Mouse (Mus musculus): ENCODE data around the gene Umodl1.

Umodl1 gene

GRCm38 (mm10) chr17:31002613-31003012, 48.2 kb downstream of the Umodl1 start:
- no peak for DNase-seq

DNA sequence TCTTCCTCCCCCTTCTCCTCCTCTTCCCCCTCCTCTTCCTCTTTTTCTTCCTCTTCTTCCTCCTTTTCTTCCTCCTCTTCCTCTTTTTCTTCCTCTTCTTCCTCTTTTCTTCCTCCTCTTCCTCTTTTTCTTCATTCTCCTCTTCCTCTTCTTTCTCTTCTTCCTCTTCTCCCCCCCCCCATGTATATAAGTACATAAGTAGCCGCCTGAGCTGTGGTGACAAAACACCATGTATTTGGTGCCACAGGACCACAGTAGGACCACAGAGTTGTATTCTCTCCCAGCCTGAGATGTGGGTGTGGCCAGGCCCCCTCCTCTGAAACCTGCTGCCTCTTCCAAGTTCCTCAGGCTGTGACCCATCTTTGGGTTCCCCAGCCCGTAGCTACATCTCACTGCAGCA, 50.8 kb downstream of the Umodl1 start:
- no peak for DNase-seq

- no peak for DNase-seq
These were observed 52.9 kb downstream of the Umodl1 start for GRCm38 (mm10) chr17:31007357-31007756.

DNA sequence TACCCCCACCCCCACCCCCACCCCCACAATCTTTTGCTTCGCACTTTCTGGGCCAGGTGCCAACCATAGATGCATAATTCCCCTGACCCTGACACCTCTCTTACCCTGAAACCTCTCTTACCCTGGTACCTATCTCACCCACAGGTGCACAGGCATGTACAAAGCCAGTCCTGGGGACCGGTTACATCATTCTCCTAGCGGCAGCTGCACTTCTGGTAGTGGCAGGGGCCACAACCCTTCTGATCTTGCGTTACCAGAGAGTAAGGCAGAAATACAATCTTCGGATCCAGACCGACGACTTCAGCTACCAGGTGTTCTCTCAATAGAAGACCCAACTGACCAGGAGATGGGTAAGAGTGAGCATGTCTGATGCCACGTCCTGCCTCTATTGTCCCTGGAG, 54.0 kb downstream of the Umodl1 start:
- DNase-seq = no peak

DNA sequence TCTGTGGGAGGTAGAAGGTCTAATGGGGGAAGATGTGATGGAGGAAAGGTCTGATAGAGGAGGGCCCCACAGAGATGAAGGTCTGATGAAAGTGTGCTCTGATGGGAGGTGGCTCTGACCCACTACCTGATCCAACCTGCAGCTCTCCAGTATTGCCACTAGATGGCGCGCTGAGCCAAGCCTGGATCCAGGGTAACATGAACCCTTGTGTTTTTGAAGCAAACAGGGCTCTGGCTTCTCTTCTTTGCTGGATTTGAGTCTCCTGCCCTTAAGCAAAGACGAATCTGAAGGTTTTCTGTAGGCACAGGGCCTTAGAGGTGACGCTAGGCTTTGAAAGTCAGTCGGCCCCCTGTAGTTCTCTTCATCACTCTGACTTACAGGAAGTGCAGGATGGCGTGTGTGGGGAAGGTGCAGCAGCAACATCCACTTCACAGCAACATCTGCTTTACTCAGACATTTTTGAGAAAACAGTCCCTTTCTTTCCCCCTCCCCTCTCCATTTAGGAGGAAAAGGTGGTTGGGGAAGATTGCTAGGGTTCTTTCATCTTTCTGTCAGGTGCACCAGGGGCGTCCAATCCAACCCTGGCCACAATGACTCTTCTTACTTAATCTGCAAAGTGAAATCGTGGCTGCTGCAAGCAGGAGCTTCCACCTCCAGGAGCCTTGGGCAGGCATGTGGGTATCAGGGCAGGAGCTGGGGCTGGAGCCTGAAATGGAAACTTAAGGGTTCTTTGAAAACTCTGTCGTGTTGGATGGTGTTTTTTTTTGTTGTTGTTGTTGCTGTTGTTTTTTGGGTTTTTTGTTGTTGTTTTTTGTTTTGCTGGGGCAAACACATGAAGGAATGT, 57.3 kb downstream of the Umodl1 start:
- no peak for DNase-seq

GRCm38 (mm10) chr17:31018267-31018666, 63.8 kb downstream of the Umodl1 start:
- no peak for DNase-seq

- peak; percentile 45 for DNase-seq
These were observed 65.1 kb downstream of the Umodl1 start for GRCm38 (mm10) chr17:31019505-31019904.

DNA sequence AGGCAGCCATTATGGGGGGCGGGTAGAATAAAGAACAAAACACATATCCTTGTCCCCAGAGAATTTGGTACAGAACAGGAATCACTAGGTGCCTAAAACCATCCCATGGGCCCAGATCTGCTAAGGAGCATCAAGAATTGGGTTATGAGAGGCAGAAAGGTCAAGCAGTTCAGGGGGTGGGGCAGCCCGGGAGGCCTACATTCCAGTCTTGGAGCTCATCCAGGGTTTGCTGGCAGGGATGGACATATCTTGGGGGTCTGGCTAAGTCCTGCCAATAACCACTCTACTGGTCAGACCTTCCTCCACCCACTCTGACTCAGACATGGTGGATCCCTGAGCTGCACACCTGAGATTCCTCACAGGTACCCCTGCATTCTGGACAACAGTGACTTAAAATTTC, 65.6 kb downstream of the Umodl1 start:
- no peak for DNase-seq

DNA sequence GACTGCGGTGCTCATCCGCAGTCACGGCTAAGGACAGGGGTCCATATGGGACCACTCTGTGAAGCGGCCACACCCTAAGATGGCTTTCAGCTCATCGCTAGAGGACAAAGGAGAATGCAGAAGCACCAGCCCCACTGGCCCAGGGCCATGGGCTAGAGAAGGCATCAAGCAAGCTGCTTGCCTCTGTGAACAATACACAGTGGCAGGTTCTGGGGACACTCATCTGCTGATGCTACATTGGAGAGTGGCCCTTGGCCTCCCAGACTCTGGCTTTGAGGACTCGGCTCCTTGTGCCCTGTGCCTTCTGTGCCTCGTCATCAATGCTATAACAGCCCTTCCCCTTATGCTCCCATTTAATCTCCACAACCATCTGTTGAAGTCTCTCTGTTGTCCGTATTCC, 66.8 kb downstream of the Umodl1 start:
- no peak for DNase-seq

DNA sequence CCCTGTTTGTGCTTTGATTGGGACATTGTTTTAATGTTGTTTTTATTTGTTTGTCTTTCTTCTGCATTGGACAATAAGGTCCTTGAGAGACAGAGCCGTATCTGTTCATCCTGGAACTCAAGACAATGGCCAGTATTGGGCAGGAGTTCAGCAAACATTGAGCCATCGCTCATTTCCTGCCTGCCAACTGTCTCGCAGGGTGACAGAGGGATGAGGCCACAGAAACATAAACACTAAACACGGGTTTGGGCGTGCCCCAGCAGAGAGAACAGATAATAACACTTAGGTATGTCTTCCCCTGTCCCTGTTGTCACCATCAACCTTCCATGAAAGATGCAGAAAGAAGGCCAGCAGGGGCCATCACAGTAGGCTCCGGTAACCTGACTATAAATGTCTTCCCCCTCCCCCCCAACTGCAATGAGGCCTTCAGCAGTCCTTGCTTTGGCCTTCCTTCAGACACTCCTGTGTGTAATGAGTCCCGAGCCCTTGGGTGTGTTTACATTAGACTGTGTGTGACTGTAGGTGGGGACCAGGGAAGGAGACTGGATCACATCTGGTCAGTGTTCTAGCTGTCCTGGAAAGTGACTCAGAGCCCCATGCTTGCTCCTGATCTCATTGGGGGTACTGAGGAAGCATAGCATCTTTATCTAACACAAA, 69.8 kb downstream of the Umodl1 start:
- no peak for DNase-seq

DNA sequence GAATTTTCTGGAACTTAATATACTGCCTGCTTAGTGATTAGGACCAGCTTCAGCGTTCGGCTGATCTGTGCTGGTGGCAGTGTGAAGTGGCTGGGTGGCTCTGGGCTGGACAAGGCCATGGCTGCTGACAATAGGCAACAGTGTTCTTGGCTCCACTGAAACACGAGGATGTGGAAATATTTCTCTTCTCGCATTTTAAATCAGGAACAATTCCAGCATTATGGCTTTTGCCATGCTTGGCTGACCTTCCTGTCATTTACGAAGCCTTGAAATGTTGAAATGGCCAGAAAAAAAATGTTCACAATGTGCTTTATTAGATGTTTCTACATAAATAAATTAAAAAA, 70.3 kb downstream of the Umodl1 start:
- no peak for DNase-seq

DNA sequence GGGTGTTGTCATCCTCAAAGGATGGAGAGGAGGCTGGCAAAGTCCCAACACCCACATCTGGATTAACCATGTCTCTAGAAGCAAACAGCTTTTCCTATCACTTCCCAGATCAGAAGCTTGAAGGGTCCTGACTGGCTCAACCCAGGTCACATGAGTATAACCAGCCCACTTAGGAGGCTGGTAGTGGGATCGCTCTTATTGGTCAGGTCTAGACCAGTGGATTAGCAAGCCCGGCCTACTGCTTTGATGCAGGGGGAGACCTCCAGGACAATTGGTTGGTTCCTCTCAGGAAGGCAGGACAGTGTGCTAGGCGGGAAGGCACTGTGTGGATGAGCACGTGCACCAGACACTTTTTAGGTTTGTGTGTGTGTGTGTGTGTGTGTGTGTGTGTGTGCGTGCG, 72.5 kb downstream of the Umodl1 start:
- DNase-seq = no peak

DNA sequence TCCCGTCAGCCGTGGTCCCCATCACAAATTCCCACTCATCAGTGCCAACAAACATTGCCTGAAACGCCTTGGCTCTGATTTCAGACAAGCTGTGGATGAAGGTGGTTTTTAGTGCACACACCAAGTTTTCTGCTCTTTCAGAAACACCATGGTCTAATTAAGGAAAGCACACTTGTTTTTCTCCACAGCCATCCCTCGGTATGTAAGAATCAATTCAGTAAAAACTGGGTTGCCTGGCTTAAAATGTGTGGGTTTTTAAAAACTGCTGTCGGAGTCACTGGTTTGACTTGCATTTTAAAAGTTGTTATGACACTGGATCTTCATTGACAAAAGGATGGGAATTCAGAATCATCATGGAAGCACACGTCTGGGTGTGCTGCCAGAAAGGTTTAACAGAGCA, 73.3 kb downstream of the Umodl1 start:
- DNase-seq = no peak

GRCm38 (mm10) chr17:31028821-31029370, 74.5 kb downstream of the Umodl1 start:
- DNase-seq = no peak

GRCm38 (mm10) chr17:31029407-31029806, 75.0 kb downstream of the Umodl1 start:
- no peak for DNase-seq

- no peak for DNase-seq
These were observed 77.9 kb downstream of the Umodl1 start for GRCm38 (mm10) chr17:31032341-31032740.

DNA sequence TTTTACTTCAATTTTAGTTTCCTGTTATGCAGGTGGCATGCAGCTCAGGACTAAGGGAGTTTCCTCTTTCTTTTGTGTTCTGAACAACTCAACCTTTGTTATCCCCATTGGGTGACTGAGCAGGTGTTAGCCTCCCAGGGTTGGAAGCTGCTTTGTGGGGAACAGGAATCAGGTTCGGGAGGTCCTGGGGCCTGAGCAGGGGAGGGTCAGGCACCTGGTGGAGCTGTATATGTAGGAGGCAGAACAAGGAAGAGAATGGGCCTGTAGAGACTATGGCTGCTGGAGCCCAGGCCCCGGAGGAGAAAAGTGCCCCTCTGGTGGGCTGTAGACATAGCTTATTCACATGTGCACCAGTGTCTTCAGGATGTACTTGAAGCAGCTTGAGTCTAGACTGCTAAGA, 78.8 kb downstream of the Umodl1 start:
- DNase-seq = no peak

- DNase-seq = no peak
These were observed 79.7 kb downstream of the Umodl1 start for GRCm38 (mm10) chr17:31034165-31034564.

GRCm38 (mm10) chr17:31034674-31035356, 80.4 kb downstream of the Umodl1 start:
- DNase-seq = no peak

DNA sequence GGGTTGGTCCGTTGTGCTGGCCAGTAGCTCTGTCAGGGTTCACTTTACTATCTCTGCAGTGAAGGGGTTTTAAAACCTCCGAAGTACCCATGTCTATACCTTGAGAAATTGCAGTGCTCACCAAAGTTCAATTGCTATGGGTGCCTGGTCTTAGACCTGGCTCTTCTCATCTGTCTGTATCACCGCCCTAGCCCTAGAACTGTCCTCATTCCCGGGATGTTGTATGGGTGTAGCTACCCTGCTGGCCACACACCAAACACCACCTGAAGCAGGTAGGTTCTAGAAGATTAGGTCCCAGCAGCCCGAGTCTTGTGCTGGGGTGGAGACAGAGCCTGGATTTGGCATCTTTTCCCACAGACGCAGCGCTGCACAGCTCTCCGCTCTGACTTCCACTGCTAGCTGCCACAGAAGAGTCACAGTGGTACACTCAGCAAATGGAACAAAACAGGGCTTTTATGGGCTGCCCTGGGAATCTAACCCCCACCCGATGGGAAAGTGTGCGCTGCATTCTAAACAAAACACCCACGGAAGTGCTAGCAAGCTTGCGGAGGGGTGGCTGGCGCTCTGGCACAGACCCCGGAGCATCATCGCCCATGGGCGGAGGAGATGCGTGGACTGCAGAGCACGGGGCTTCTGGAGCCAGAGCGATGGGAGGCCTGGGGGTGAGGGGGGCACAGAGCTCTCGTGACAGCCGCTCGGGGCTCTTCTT, 81.9 kb downstream of the Umodl1 start:
- DNase-seq = peak; percentile 45

- DNase-seq = no peak
These were observed 82.9 kb downstream of the Umodl1 start for GRCm38 (mm10) chr17:31037331-31037730.

DNA sequence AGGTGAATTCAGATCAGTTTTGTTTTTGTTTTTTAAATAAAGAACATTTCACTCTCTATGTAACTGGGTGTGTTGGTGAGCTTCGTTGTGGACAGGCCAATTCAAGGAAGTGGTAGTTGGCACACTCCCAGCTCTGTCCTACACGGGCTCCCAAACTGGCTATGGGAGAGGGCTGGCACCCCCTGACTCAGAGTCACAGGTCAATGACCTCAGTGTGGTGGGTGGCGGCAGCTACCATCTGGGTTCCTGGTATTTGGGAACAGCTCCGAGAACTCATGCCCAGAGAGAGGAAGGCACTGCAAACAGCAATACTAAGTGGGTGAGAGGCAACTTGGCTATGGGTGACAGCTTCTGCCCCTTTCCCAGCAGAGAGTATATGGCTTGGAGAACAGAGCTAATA, 83.9 kb downstream of the Umodl1 start:
- DNase-seq = no peak

DNA sequence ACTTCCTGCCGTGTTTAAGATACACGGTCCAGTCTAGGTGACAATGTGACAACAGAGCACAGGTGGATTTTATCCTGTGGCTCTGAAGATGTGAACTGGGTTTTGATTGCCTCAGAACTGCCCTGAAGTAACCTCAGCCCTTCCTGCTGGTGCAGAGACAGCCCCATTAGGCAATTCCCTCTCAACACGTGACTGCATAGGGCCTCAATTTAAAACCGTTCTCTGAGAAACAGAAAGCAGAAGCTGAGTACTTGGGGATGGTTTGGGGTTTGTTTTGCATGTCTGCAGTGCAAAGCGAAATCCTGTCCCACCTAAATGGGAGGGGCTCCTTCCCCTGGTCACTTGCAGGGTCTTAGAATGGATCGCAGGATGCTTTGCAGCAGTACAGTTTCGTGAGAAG, 85.2 kb downstream of the Umodl1 start:
- DNase-seq = no peak

Data from right cerebral cortex, postnatal 25 days (tissue).